Mouse (Mus musculus): ENCODE results near the gene Psg28. TPM values are rescaled to one million over a fixed set of nuclear protein-coding genes. Genes with fewer than 3 reads are reported as not detected.
"Not testable (repeated sequence)": the region's sequence is repeated elsewhere in the genome, so short reads cannot be mapped to it uniquely, and the experiment has no call there.

Psg28 gene
- not detected in 2 replicates for polyA plus RNA-seq (2012; rRNA removed)

- DNase-seq (ENCODE audit: low read depth): not testable (repeated sequence)
Measured at GRCm38 (mm10) chr7:18431941-18432340, at the start of gene Psg28. Gene Psg28, minus strand, starts transcription at chr7:18432041.

GRCm38 (mm10) chr7:18403407-18403806 is 28.4 kb downstream of the Psg28 start:
- DNase-seq (ENCODE audit: low read depth): no peak

GRCm38 (mm10) chr7:18402527-18403237 is 29.2 kb downstream of the Psg28 start:
- no peak for DNase-seq (ENCODE audit: low read depth)

- not testable (repeated sequence) for DNase-seq (ENCODE audit: low read depth)
Measured at GRCm38 (mm10) chr7:18391483-18391882, 40.4 kb downstream of the Psg28 start.

- DNase-seq (ENCODE audit: low read depth): no peak
Measured at GRCm38 (mm10) chr7:18378295-18378694, 53.5 kb downstream of the Psg28 start.

Other genes starting within 250 kb of the Psg28 start
- gene Mill1, start 186.7 kb downstream of the Psg28 start, polyA plus RNA-seq (2012; rRNA removed): 0.04 and 0.06 TPM in 2 replicates
- gene Psg18, start 77.0 kb downstream of the Psg28 start, polyA plus RNA-seq (2012; rRNA removed): not detected in 2 replicates
- not detected in 2 replicates for gene Psg26, start 52.1 kb upstream of the Psg28 start, polyA plus RNA-seq (2012; rRNA removed)
- gene Psg25, start 100.2 kb upstream of the Psg28 start, polyA plus RNA-seq (2012; rRNA removed): not detected in 2 replicates
- not detected in 2 replicates for gene Psg27, start 135.3 kb upstream of the Psg28 start, polyA plus RNA-seq (2012; rRNA removed)
- 0.18 TPM in 1 of 2 replicates, not detected in the other for gene Psg23, start 184.5 kb upstream of the Psg28 start, polyA plus RNA-seq (2012; rRNA removed)
- gene Psg21, start 224.7 kb upstream of the Psg28 start, polyA plus RNA-seq (2012; rRNA removed): not detected in 2 replicates